Mouse (Mus musculus): ENCODE data around the gene Sct.

The Sct gene

GRCm38 (mm10) chr7:141297926-141298650 lies 19.2 kb upstream of the Sct start:
- CTCF ChIA-PET: interaction anchor here in 1 of 4 experiments (0.6 kb wide), 1 partner anchor 160 kb away, joined by 5 read pairs; no protein-coding TSS in a partner anchor
- POLR2A ChIA-PET: interaction anchor here in 1 of 4 experiments (1.1 to 1.5 kb wide), 2 partner anchors 49 to 167 kb away, joined by 3 read pairs; no protein-coding TSS in a partner anchor

- POLR2A ChIA-PET: interaction anchor here in 3 of 4 experiments (0.6 to 4.2 kb wide), 18 partner anchors 10 to 146 kb away, joined by 3 to 32 read pairs (median 4); partner anchors contain the start of genes Sct (in 2 of the 3), Cdhr5 (in 1 of the 3), Eps8l2 (in 1 of the 3) and Irf7 (in 1 of the 3)
- CTCF ChIA-PET: interaction anchor here in 2 of 4 experiments (0.6 to 1.8 kb wide), 3 partner anchors 11 to 98 kb away, joined by 5 to 7 read pairs (median 6); partner anchors contain the start of gene Taldo1 (in 1 of the 2)
Observed at GRCm38 (mm10) chr7:141294479-141294878, 15.5 kb upstream of the Sct start.

GRCm38 (mm10) chr7:141293852-141294471 lies 15.0 kb upstream of the Sct start:
- ChIA-PET POLR2A (interaction anchor here in 3 of 4 experiments (0.6 to 4.2 kb wide), 12 partner anchors 10 to 147 kb away, joined by 3 to 32 read pairs (median 4); partner anchors contain the start of genes Sct (in 2 of the 3), Cdhr5 (in 1 of the 3), Eps8l2 (in 1 of the 3) and Irf7 (in 1 of the 3)), CTCF (interaction anchor here in 3 of 4 experiments (0.6 to 1.8 kb wide), 6 partner anchors 11 to 98 kb away, joined by 3 to 7 read pairs (median 4); partner anchors contain the start of gene Taldo1 (in 1 of the 3))

- POLR2A ChIA-PET: interaction anchor here (0.6 to 4.2 kb wide), 14 partner anchors 9 to 1342 kb away, joined by 3 to 32 read pairs (median 4); partner anchors contain the start of genes Eps8l2 (in 2 of the 4), Sct (in 2 of the 4) and Cdhr5 (in 1 of the 4)
Observed at GRCm38 (mm10) chr7:141292583-141293388, 13.9 kb upstream of the Sct start.

GRCm38 (mm10) chr7:141291921-141292582 lies 13.1 kb upstream of the Sct start, which contains the start of gene Drd4:
Gene Drd4 (plus strand): TSS chr7:141292006.
- CTCF ChIA-PET: interaction anchor here in 1 of 4 experiments (0.6 kb wide), 1 partner anchor 13 kb away, joined by 3 read pairs; the partner anchor contains the start of gene Sct
- POLR2A ChIA-PET: interaction anchor here (0.6 to 4.2 kb wide), 12 partner anchors 9 to 212 kb away, joined by 3 to 32 read pairs (median 4); partner anchors contain the start of genes Sct (in 2 of the 4), Cdhr5 (in 1 of the 4) and Eps8l2 (in 1 of the 4)

More at GRCm38 (mm10) chr7:141292583-141293388, 13.9 kb upstream of the Sct start:
- CTCF ChIA-PET: interaction anchor here in 2 of 4 experiments (0.6 to 1.8 kb wide), 4 partner anchors 14 to 212 kb away, joined by 3 to 14 read pairs (median 3); partner anchors contain the start of gene Sct (in 1 of the 2)

GRCm38 (mm10) chr7:141288042-141288441 lies 9.1 kb upstream of the Sct start:
- ChIA-PET POLR2A (interaction anchor here in 1 of 4 experiments (1.0 to 1.6 kb wide), 4 partner anchors 7 to 40 kb away, joined by 3 to 7 read pairs (median 4); partner anchors contain the start of genes Deaf1, Irf7, Sct and Tmem80), CTCF (interaction anchor here (0.6 to 1.2 kb wide), 4 partner anchors 9 to 410 kb away, joined by 3 to 5 read pairs (median 4); partner anchors contain the start of gene Sct (in 1 of the 4))

GRCm38 (mm10) chr7:141282756-141283155 lies 3.8 kb upstream of the Sct start:
- CTCF ChIA-PET: interaction anchor here in 2 of 4 experiments (0.5 to 0.6 kb wide), 2 partner anchors 11 to 270 kb away, joined by 4 to 7 read pairs; no protein-coding TSS in a partner anchor
- POLR2A ChIA-PET: interaction anchor here in 2 of 4 experiments (0.7 to 1.5 kb wide), 3 partner anchors 10 to 43 kb away, joined by 3 to 4 read pairs (median 3); no protein-coding TSS in a partner anchor

- ChIA-PET CTCF (interaction anchor here in 1 of 4 experiments (1.6 kb wide), 1 partner anchor 29 kb away, joined by 4 read pairs; no protein-coding TSS in a partner anchor), POLR2A (interaction anchor here in 2 of 4 experiments (0.6 to 1.4 kb wide), 6 partner anchors 7 to 950 kb away, joined by 3 to 4 read pairs (median 3); no protein-coding TSS in a partner anchor)
Observed at GRCm38 (mm10) chr7:141281442-141281841, 2.5 kb upstream of the Sct start.

GRCm38 (mm10) chr7:141277701-141278678 lies 943 bp downstream of the Sct start:
- CTCF ChIA-PET: interaction anchor here in 3 of 4 experiments (0.7 to 1.8 kb wide), 19 partner anchors 8 to 206 kb away, joined by 3 to 7 read pairs (median 4); partner anchors contain the start of genes Eps8l2 (in 1 of the 3), Irf7 (in 1 of the 3) and Taldo1 (in 1 of the 3)
- POLR2A ChIA-PET: interaction anchor here in 3 of 4 experiments (0.8 to 4.0 kb wide), 31 partner anchors 7 to 319 kb away, joined by 3 to 32 read pairs (median 3); partner anchors contain the start of genes Deaf1 (in 1 of the 3), Drd4 (in 1 of the 3), Irf7 (in 1 of the 3) and Rassf7 (in 1 of the 3)

- ChIA-PET CTCF (interaction anchor here (0.5 to 1.6 kb wide), 4 partner anchors 9 to 470 kb away, joined by 3 to 5 read pairs (median 4); no protein-coding TSS in a partner anchor), POLR2A (interaction anchor here in 3 of 4 experiments (0.8 to 4.0 kb wide), 15 partner anchors 8 to 419 kb away, joined by 3 to 32 read pairs (median 3); partner anchors contain the start of genes Bet1l (in 1 of the 3), Drd4 (in 1 of the 3), Rassf7 (in 1 of the 3) and Rnh1 (in 1 of the 3))
Observed at GRCm38 (mm10) chr7:141276546-141276945, 2.4 kb downstream of the Sct start, which contains the start of gene Cdhr5. Gene Cdhr5 (minus strand): TSS chr7:141276786.

- CTCF ChIA-PET: interaction anchor here in 1 of 4 experiments (0.7 kb wide), 1 partner anchor 13 kb away, joined by 4 read pairs; no protein-coding TSS in a partner anchor
- POLR2A ChIA-PET: interaction anchor here in 1 of 4 experiments (0.8 to 1.4 kb wide), 3 partner anchors 9 to 82 kb away, joined by 3 to 5 read pairs (median 3); partner anchors contain the start of genes Hras and Lrrc56
Observed at GRCm38 (mm10) chr7:141275356-141275755, 3.6 kb downstream of the Sct start.

- CTCF ChIA-PET: no interaction called here
- POLR2A ChIA-PET: interaction anchor here in 2 of 4 experiments (1.1 to 3.1 kb wide), 2 partner anchors 9 to 93 kb away, joined by 4 to 9 read pairs; partner anchors contain the start of gene Sct (in 1 of the 2)
Observed at GRCm38 (mm10) chr7:141270631-141271030, 8.3 kb downstream of the Sct start.

GRCm38 (mm10) chr7:141269273-141269545 lies 9.7 kb downstream of the Sct start:
- ChIA-PET POLR2A (interaction anchor here in 2 of 4 experiments (0.6 to 3.1 kb wide), 13 partner anchors 10 to 653 kb away, joined by 3 to 9 read pairs (median 3); partner anchors contain the start of genes Rassf7 (in 1 of the 2), Sct (in 1 of the 2) and Taldo1 (in 1 of the 2)), CTCF (interaction anchor here in 2 of 4 experiments (0.5 to 1.3 kb wide), 3 partner anchors 10 to 242 kb away, joined by 3 read pairs; partner anchors contain the start of gene Sct (in 1 of the 2))

- CTCF ChIA-PET: interaction anchor here in 2 of 4 experiments (0.5 to 1.3 kb wide), 4 partner anchors 10 to 242 kb away, joined by 3 to 5 read pairs (median 3); partner anchors contain the start of gene Sct (in 1 of the 2)
- POLR2A ChIA-PET: interaction anchor here in 2 of 4 experiments (0.6 to 3.1 kb wide), 16 partner anchors 8 to 653 kb away, joined by 3 to 9 read pairs (median 3); partner anchors contain the start of genes Cdhr5 (in 1 of the 2), Rassf7 (in 1 of the 2), Rnh1 (in 1 of the 2) and Sct (in 1 of the 2)
Observed at GRCm38 (mm10) chr7:141268466-141269272, 10.3 kb downstream of the Sct start.

Measured in embryonic stem cell, embryonic (primary cell).